Mouse (Mus musculus) hindbrain, embryonic 15.5 days (tissue): ENCODE measurements at regions not wholly inside any gene's neighbourhood (a gene's known extent, or its start where the extent isn't known, plus 50 kb on each side); places are given as distances from the start of the nearest gene placed in this dataset.

Source experiments
- ATAC-seq: fragments of 200-750 bp; cut with Nextera tagmentation; 2 replicates; pipeline ENCODE4 v1.8.0; 2017; ENCODE audit warnings: low read depth, moderate number of reproducible peaks, moderate TSS enrichment; ENCODE audit not compliant: low FRiP score
- H3K27ac ChIP-seq: fragments of 300-500 bp; sonication (generic); replicated peaks from 2 replicates; pipeline ENCODE4 v1.5.1; 2015; ENCODE audit warnings: mild to moderate bottlenecking, inconsistent platforms
- H3K27me3 ChIP-seq: fragments of 300-500 bp; sonication (generic); 2 replicates; pipeline ENCODE4 v1.6.1; 2015; ENCODE audit warnings: control low read depth, inconsistent platforms
- H3K36me3 ChIP-seq: fragments of 300-500 bp; sonication (generic); 2 replicates; pipeline ENCODE4 v1.6.1; 2015; ENCODE audit warnings: control low read depth, inconsistent platforms
- H3K4me1 ChIP-seq: fragments of 300-500 bp; sonication (generic); replicated peaks from 2 replicates; pipeline ENCODE4 v1.6.1; 2015; ENCODE audit warnings: control low read depth, inconsistent platforms
- H3K4me2 ChIP-seq: fragments of 300-500 bp; sonication (generic); 2 replicates; pipeline ENCODE4 v1.6.1; 2015; ENCODE audit warnings: moderate library complexity, mild to moderate bottlenecking, inconsistent platforms
- H3K4me3 ChIP-seq: fragments of 300-500 bp; sonication (generic); 2 replicates; pipeline ENCODE4 v1.5.1; 2015; ENCODE audit warnings: mild to moderate bottlenecking, inconsistent platforms
- H3K9ac ChIP-seq: fragments of 300-500 bp; sonication (generic); 2 replicates; pipeline ENCODE4 v1.6.1; 2015; ENCODE audit warnings: inconsistent platforms
- H3K9me3 ChIP-seq: fragments of 300-500 bp; sonication (generic); 2 replicates; pipeline ENCODE4 v1.6.1; 2016; ENCODE audit warnings: control low read depth, inconsistent platforms
- WGBS: fragments of 180-500 bp; shearing (Covaris S2); methylation state at CpG from one replicate; pipeline ENCODE4 v1.1.7; 2015; 5-methylcytosine and 5-hydroxymethylcytosine counted together

- WGBS = 50% methylated on average over 7 of the region's 7 CpGs
- no peak overlapping the region for H3K4me2 ChIP-seq
- H3K9ac ChIP-seq = no peak overlapping the region
- H3K27ac ChIP-seq = no peak overlapping the region
- no peaks in the 10 kb centered on the region for H3K9me3 ChIP-seq
- H3K4me1 ChIP-seq = peaks cover 11% of the 10 kb centered on the region
- H3K36me3 ChIP-seq = no peaks in the 10 kb centered on the region
- no peaks in the 10 kb centered on the region for H3K27me3 ChIP-seq
- no peak overlapping the region for H3K4me3 ChIP-seq
- ATAC-seq = no peak
These were observed 188.5 kb downstream of the Emx2 start for GRCm38 (mm10) chr19:59646656-59647055.

- Histone ChIP-seq H3K27ac (no peak overlapping the region), H3K4me2 (no peak overlapping the region), H3K36me3 (no peaks in the 10 kb centered on the region), H3K4me3 (no peak overlapping the region), H3K9me3 (no peaks in the 10 kb centered on the region), H3K4me1 (peaks cover 11% of the 10 kb centered on the region), H3K9ac (no peak overlapping the region), H3K27me3 (no peaks in the 10 kb centered on the region)
- WGBS = 78% methylated on average over 5 of the region's 5 CpGs
- ATAC-seq = no peak
These were observed 191.2 kb downstream of the Emx2 start for GRCm38 (mm10) chr19:59649421-59649820.

GRCm38 (mm10) chr19:59650611-59651329 is 192.6 kb downstream of the Emx2 start:
- Histone ChIP-seq H3K4me3 (no peak overlapping the region), H3K9me3 (no peaks in the 10 kb centered on the region), H3K36me3 (no peaks in the 10 kb centered on the region), H3K4me1 (peaks cover 11% of the 10 kb centered on the region), H3K4me2 (no peak overlapping the region), H3K9ac (no peak overlapping the region), H3K27ac (no peak overlapping the region), H3K27me3 (no peaks in the 10 kb centered on the region)
- ATAC-seq = no peak
- WGBS = 62% methylated on average over 10 of the region's 10 CpGs

GRCm38 (mm10) chr19:59653631-59654367 is 195.6 kb downstream of the Emx2 start:
- H3K36me3 ChIP-seq = no peaks in the 10 kb centered on the region
- no peak overlapping the region for H3K4me2 ChIP-seq
- H3K9ac ChIP-seq = no peak overlapping the region
- no peaks in the 10 kb centered on the region for H3K27me3 ChIP-seq
- 49% methylated on average over 18 of the region's 18 CpGs for WGBS
- no peaks in the 10 kb centered on the region for H3K9me3 ChIP-seq
- no peak overlapping the region for H3K4me3 ChIP-seq
- no peak for ATAC-seq
- peaks cover 4% of the 10 kb centered on the region; the same call in 1 of the 2 replicates for H3K4me1 ChIP-seq
- H3K27ac ChIP-seq = no peak overlapping the region

GRCm38 (mm10) chr19:59655321-59655720 is 197.1 kb downstream of the Emx2 start:
- 95% methylated on average over 2 of the region's 2 CpGs for WGBS

GRCm38 (mm10) chr19:59669793-59670192 is 211.6 kb downstream of the Emx2 start:
- H3K36me3 ChIP-seq = no peaks in the 10 kb centered on the region
- no peak overlapping the region for H3K9ac ChIP-seq
- H3K27ac ChIP-seq = no peak overlapping the region
- H3K4me1 ChIP-seq = no peaks in the 10 kb centered on the region
- ATAC-seq = no peak
- H3K4me2 ChIP-seq = no peak overlapping the region
- H3K27me3 ChIP-seq = no peaks in the 10 kb centered on the region
- no peaks in the 10 kb centered on the region for H3K9me3 ChIP-seq
- H3K4me3 ChIP-seq = no peak overlapping the region

More at GRCm38 (mm10) chr19:59655321-59655720, 197.1 kb downstream of the Emx2 start:
- Histone ChIP-seq H3K4me1 (peaks cover 4% of the 10 kb centered on the region; the same call in 1 of the 2 replicates), H3K36me3 (no peaks in the 10 kb centered on the region), H3K9ac (no peak overlapping the region), H3K4me3 (no peak overlapping the region), H3K27ac (no peak overlapping the region), H3K27me3 (no peaks in the 10 kb centered on the region), H3K9me3 (no peaks in the 10 kb centered on the region), H3K4me2 (no peak overlapping the region)
- no peak for ATAC-seq

- no peak overlapping the region for H3K4me3 ChIP-seq
- no peak overlapping the region for H3K4me2 ChIP-seq
- H3K27me3 ChIP-seq = no peaks in the 10 kb centered on the region
- H3K4me1 ChIP-seq = no peaks in the 10 kb centered on the region
- no peaks in the 10 kb centered on the region for H3K36me3 ChIP-seq
- H3K9ac ChIP-seq = no peak overlapping the region
- H3K9me3 ChIP-seq = no peaks in the 10 kb centered on the region
- H3K27ac ChIP-seq = no peak overlapping the region
- no peak for ATAC-seq
These were observed 215.4 kb downstream of the Emx2 start for GRCm38 (mm10) chr19:59673537-59673936.

GRCm38 (mm10) chr19:59679191-59679590 is 221.0 kb downstream of the Emx2 start:
- Histone ChIP-seq H3K27ac (no peak overlapping the region), H3K9me3 (no peaks in the 10 kb centered on the region), H3K36me3 (no peaks in the 10 kb centered on the region), H3K27me3 (no peaks in the 10 kb centered on the region), H3K4me1 (no peaks in the 10 kb centered on the region), H3K9ac (no peak overlapping the region), H3K4me3 (no peak overlapping the region), H3K4me2 (no peak overlapping the region)
- no peak for ATAC-seq
- WGBS = 55% methylated on average over 7 of the region's 7 CpGs

GRCm38 (mm10) chr19:59680356-59680755 is 222.2 kb downstream of the Emx2 start:
- no peak overlapping the region for H3K9ac ChIP-seq
- no peaks in the 10 kb centered on the region for H3K27me3 ChIP-seq
- H3K4me1 ChIP-seq = no peaks in the 10 kb centered on the region
- no peak overlapping the region for H3K4me3 ChIP-seq
- H3K27ac ChIP-seq = no peak overlapping the region
- WGBS = 96% methylated on average over 4 of the region's 4 CpGs
- no peaks in the 10 kb centered on the region for H3K9me3 ChIP-seq
- no peak overlapping the region for H3K4me2 ChIP-seq
- H3K36me3 ChIP-seq = no peaks in the 10 kb centered on the region
- ATAC-seq = no peak

- Histone ChIP-seq H3K9me3 (no peaks in the 10 kb centered on the region), H3K27ac (no peak overlapping the region), H3K4me2 (no peak overlapping the region), H3K36me3 (no peaks in the 10 kb centered on the region), H3K4me3 (no peak overlapping the region), H3K27me3 (no peaks in the 10 kb centered on the region), H3K4me1 (no peaks in the 10 kb centered on the region), H3K9ac (no peak overlapping the region)
- ATAC-seq = no peak
- WGBS = 85% methylated on average over 7 of the region's 7 CpGs
These were observed 226.1 kb downstream of the Emx2 start for GRCm38 (mm10) chr19:59684292-59684691.

GRCm38 (mm10) chr19:59685826-59686717 is 227.9 kb downstream of the Emx2 start:
- H3K4me3 ChIP-seq = no peak overlapping the region
- ATAC-seq = no peak
- H3K9ac ChIP-seq = no peak overlapping the region
- no peaks in the 10 kb centered on the region for H3K4me1 ChIP-seq
- WGBS = 57% methylated on average over 19 of the region's 19 CpGs
- no peaks in the 10 kb centered on the region for H3K27me3 ChIP-seq
- no peaks in the 10 kb centered on the region for H3K36me3 ChIP-seq
- H3K27ac ChIP-seq = no peak overlapping the region
- no peaks in the 10 kb centered on the region for H3K9me3 ChIP-seq
- no peak overlapping the region for H3K4me2 ChIP-seq

- ATAC-seq = no peak
- Histone ChIP-seq H3K27me3 (no peaks in the 10 kb centered on the region), H3K4me1 (no peaks in the 10 kb centered on the region), H3K27ac (no peak overlapping the region), H3K4me2 (no peak overlapping the region), H3K9ac (no peak overlapping the region), H3K4me3 (no peak overlapping the region), H3K9me3 (no peaks in the 10 kb centered on the region), H3K36me3 (no peaks in the 10 kb centered on the region)
- WGBS = 87% methylated on average over 7 of the region's 7 CpGs
These were observed 229.0 kb downstream of the Emx2 start for GRCm38 (mm10) chr19:59687206-59687605.
